ENCODE assay signal across 8 mouse cellular contexts in the genomic region with DNA sequence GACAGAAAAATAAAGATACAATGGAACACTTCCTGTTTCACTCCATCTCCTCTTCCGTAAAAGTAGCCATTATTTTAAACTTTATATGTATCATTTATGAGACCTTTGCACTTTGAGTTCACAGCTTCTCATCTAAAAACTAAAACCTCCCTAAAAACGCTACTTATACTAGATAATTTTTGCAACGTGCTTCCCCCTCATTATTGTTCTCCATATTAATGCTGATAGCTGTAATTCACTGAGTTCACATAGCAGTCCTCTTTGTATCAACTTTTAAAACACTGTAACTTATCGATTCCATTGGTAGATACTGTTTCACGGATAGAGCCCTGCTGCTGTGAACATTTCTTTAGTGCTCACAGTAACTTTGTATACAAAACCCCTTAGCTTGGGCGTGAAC. TPM values are rescaled to one million over a fixed set of nuclear protein-coding genes. Genes with fewer than 3 reads are reported as not detected.
DNase-seq lines count a peak whose midpoint lies in the region; ATAC-seq and TF ChIP-seq lines count a peak whose summit lies in the region.

No protein-coding gene starts in this region.

- H3K4me3 ChIP-seq in kidney, embryonic 15.5 days (replicated peaks), result peak overlapping the region; percentile 100
- peak overlapping the region; percentile 99 for H3K4me3 ChIP-seq in embryonic facial prominence, embryonic 10.5 days
- peak overlapping the region; percentile 100 for H3K4me3 ChIP-seq in hindbrain, postnatal 0 days (ENCODE audit: low read length)
- peak overlapping the region; percentile 81 for H3K4me3 ChIP-seq in midbrain, postnatal 0 days (ENCODE audit: low read depth, low read length)

- DNase-seq in kidney, postnatal 25 days, result no peak
- DNase-seq in embryonic facial prominence, embryonic 10.5 days (ENCODE audit: low spot score), result no peak
- DNase-seq in hindbrain, postnatal 0 days (ENCODE audit: low spot score), result no peak
- DNase-seq in midbrain, postnatal 0 days (ENCODE audit: low spot score), result no peak
- no peak for DNase-seq in adrenal gland, adult (ENCODE audit: inconsistent age in 2 of 2, low spot score in 1 of 2)
- no peak for DNase-seq in left cerebral cortex, postnatal 25 days (ENCODE audit: low spot score in 2 of 2)

- H3K27ac ChIP-seq in kidney, embryonic 15.5 days, result peak overlapping the region; percentile 99
- peak overlapping the region; percentile 99 for H3K27ac ChIP-seq in embryonic facial prominence, embryonic 10.5 days (replicated peaks)
- H3K27ac ChIP-seq in hindbrain, postnatal 0 days, result peak overlapping the region; percentile 98
- peak overlapping the region; percentile 98; the same call in 1 of the 2 replicates for H3K27ac ChIP-seq in midbrain, postnatal 0 days (ENCODE audit: low read depth, low read length)

- no peaks in the 10 kb centered on the region for H3K27me3 ChIP-seq in kidney, embryonic 15.5 days
- H3K27me3 ChIP-seq in embryonic facial prominence, embryonic 10.5 days (replicated peaks; ENCODE audit: low read depth, poor library complexity, severe bottlenecking), result no peaks in the 10 kb centered on the region
- no peaks in the 10 kb centered on the region for H3K27me3 ChIP-seq in hindbrain, postnatal 0 days (ENCODE audit: insufficient read depth, low read length)
- no peaks in the 10 kb centered on the region for H3K27me3 ChIP-seq in midbrain, postnatal 0 days (ENCODE audit: insufficient read depth, low read length)

- peak overlapping the region; percentile 70 for H3K9ac ChIP-seq in kidney, embryonic 15.5 days
- H3K9ac ChIP-seq in hindbrain, postnatal 0 days (replicated peaks; ENCODE audit: low read length), result peak overlapping the region; percentile 99; the same call in 1 of the 2 replicates
- peak overlapping the region; percentile 98 for H3K9ac ChIP-seq in midbrain, postnatal 0 days (replicated peaks; ENCODE audit: low read length, poor library complexity, severe bottlenecking)

- H3K4me1 ChIP-seq in kidney, embryonic 15.5 days, result peaks cover 15% of the 10 kb centered on the region
- peaks cover 27% of the 10 kb centered on the region for H3K4me1 ChIP-seq in embryonic facial prominence, embryonic 10.5 days
- peaks cover 19% of the 10 kb centered on the region for H3K4me1 ChIP-seq in hindbrain, postnatal 0 days (ENCODE audit: insufficient read depth, low read length)
- H3K4me1 ChIP-seq in midbrain, postnatal 0 days (ENCODE audit: insufficient read depth, low read length), result peaks cover 13% of the 10 kb centered on the region

- no peak for TF ChIP-seq CTCF in hindbrain, postnatal 0 days (IDR thresholded peaks at IDR 0.05; ENCODE audit: low read depth)
- TF ChIP-seq CTCF in midbrain, postnatal 0 days (IDR thresholded peaks at IDR 0.05), result no peak

- peak overlapping the region; percentile 76 for H3K4me2 ChIP-seq in kidney, embryonic 15.5 days
- peak overlapping the region; percentile 65 for H3K4me2 ChIP-seq in hindbrain, postnatal 0 days (ENCODE audit: low read depth, low read length)
- H3K4me2 ChIP-seq in midbrain, postnatal 0 days (ENCODE audit: low read depth, low read length, poor library complexity, severe bottlenecking), result peak overlapping the region; percentile 64

- H3K9me3 ChIP-seq in kidney, embryonic 15.5 days (replicated peaks), result no peaks in the 10 kb centered on the region
- no peaks in the 10 kb centered on the region for H3K9me3 ChIP-seq in embryonic facial prominence, embryonic 10.5 days
- no peaks in the 10 kb centered on the region for H3K9me3 ChIP-seq in hindbrain, postnatal 0 days (ENCODE audit: low read length)
- no peaks in the 10 kb centered on the region for H3K9me3 ChIP-seq in midbrain, postnatal 0 days (ENCODE audit: low read length)

- H3K36me3 ChIP-seq in kidney, embryonic 15.5 days, result no peaks in the 10 kb centered on the region
- H3K36me3 ChIP-seq in embryonic facial prominence, embryonic 10.5 days (replicated peaks), result no peaks in the 10 kb centered on the region
- no peaks in the 10 kb centered on the region for H3K36me3 ChIP-seq in hindbrain, postnatal 0 days (ENCODE audit: insufficient read depth, low read length)
- H3K36me3 ChIP-seq in midbrain, postnatal 0 days (ENCODE audit: insufficient read depth, low read length), result no peaks in the 10 kb centered on the region

- ATAC-seq in kidney, embryonic 15.5 days (replicated peaks; ENCODE audit: low FRiP score), result no peak
- no peak for ATAC-seq in hindbrain, postnatal 0 days
- ATAC-seq in midbrain, postnatal 0 days (ENCODE audit: low FRiP score), result no peak
- ATAC-seq in inflammation-experienced regulatory T-cells, adult 6 months, result no peak

- 7% methylated on average over 6 of the region's 6 CpGs for WGBS in kidney, embryonic 15.5 days
- 14% methylated on average over 6 of the region's 6 CpGs for WGBS in embryonic facial prominence, embryonic 10.5 days
- 11% methylated on average over 6 of the region's 6 CpGs for WGBS in hindbrain, postnatal 0 days
- WGBS in midbrain, postnatal 0 days, result 9% methylated on average over 6 of the region's 6 CpGs

- intact Hi-C loops in left cerebral cortex, postnatal 25 days (cut with DNase I), result no loop called here

RNA-seq across cellular contexts. Expression of a gene that starts 1.1 kb away (rescaled TPM):
- 318 and 325 TPM in 2 replicates for polyA plus RNA-seq in kidney, embryonic 15.5 days (2015; fragmentation: Nextera tagmentation; extraction: Ambion mirVana)
- polyA plus RNA-seq in embryonic facial prominence, embryonic 10.5 days (2016; fragmentation: Nextera tagmentation; extraction: Ambion mirVana), result 231 and 243 TPM in 2 replicates
- total RNA-seq in hindbrain, postnatal 0 days (2014; rRNA removed), result 112 and 113 TPM in 2 replicates
- polyA plus RNA-seq in hindbrain, postnatal 0 days (2015; fragmentation: Nextera tagmentation; extraction: Ambion mirVana), result 265 and 292 TPM in 2 replicates
- 137 and 168 TPM in 2 replicates for total RNA-seq in midbrain, postnatal 0 days (2014; rRNA removed)
- polyA plus RNA-seq in midbrain, postnatal 0 days (2015; fragmentation: Nextera tagmentation; extraction: Ambion mirVana), result 249 TPM in 2 replicates
- polyA plus RNA-seq in inflammation-experienced regulatory T-cells, adult 6 months (2017; shearing (Covaris generic)), result 100 to 1,000 TPM; 405 to 568 (median 467) TPM
- total RNA-seq in left cerebral cortex, postnatal 25 days (2021), result 100 to 1,000 TPM; 372 to 405 TPM
